Mouse (Mus musculus) hindbrain, postnatal 0 days (tissue): ENCODE measurements at regions not wholly inside any gene's neighbourhood (a gene's known extent, or its start where the extent isn't known, plus 50 kb on each side); places are given as distances from the start of the nearest gene placed in this dataset.
"Not testable (repeated sequence)": the region's sequence is repeated elsewhere in the genome, so short reads cannot be mapped to it uniquely, and the experiment has no call there.

Experiments used
- ATAC-seq: fragments of 200-750 bp; cut with Nextera tagmentation; 2 replicates; pipeline ENCODE4 v1.8.0; 2017; ENCODE audit warnings: mild to moderate bottlenecking, moderate TSS enrichment, moderate library complexity
- DNase-seq: peaks from one replicate; pipeline ENCODE4 v3.0.0-alpha.2; 2015; ENCODE audit warnings: low spot score
- H3K27ac ChIP-seq: fragments of 300-500 bp; sonication (generic); 2 replicates; pipeline ENCODE4 v1.5.1; 2014; ENCODE audit warnings: mild to moderate bottlenecking
- H3K27me3 ChIP-seq: fragments of 300-500 bp; sonication (generic); 2 replicates; pipeline ENCODE4 v1.6.1; 2014; ENCODE audit warnings: low read length, mixed read lengths; ENCODE audit not compliant: insufficient read depth
- H3K36me3 ChIP-seq: fragments of 300-500 bp; sonication (generic); 2 replicates; pipeline ENCODE4 v1.6.1; 2014; ENCODE audit warnings: low read length, mixed read lengths; ENCODE audit not compliant: insufficient read depth
- H3K4me1 ChIP-seq: fragments of 300-500 bp; sonication (generic); 2 replicates; pipeline ENCODE4 v1.6.1; 2014; ENCODE audit warnings: antibody characterized with exemption, low read length, mixed read lengths; ENCODE audit not compliant: insufficient read depth
- H3K4me2 ChIP-seq: fragments of 300-500 bp; sonication (generic); 2 replicates; pipeline ENCODE4 v1.6.1; 2014; ENCODE audit warnings: low read depth, mild to moderate bottlenecking, low read length, moderate library complexity, mixed read lengths
- H3K4me3 ChIP-seq: fragments of 300-500 bp; sonication (generic); 2 replicates; pipeline ENCODE4 v1.5.1; 2014; ENCODE audit warnings: low read length
- H3K9ac ChIP-seq: fragments of 300-500 bp; sonication (generic); replicated peaks from 2 replicates; pipeline ENCODE4 v1.6.1; 2014; ENCODE audit warnings: mild to moderate bottlenecking, low read length, moderate library complexity, mixed read lengths
- H3K9me3 ChIP-seq: fragments of 300-500 bp; sonication (generic); 2 replicates; pipeline ENCODE4 v1.6.1; 2016; ENCODE audit warnings: low read length, mixed read lengths
- CTCF ChIP-seq: IDR thresholded peaks from 2 replicates; pipeline ENCODE4 v1.5.1; 2016; ENCODE audit warnings: antibody characterized with exemption, control low read depth, low read depth
- WGBS: fragments of 180-500 bp; shearing (Covaris S2); extraction: QIAGEN DNeasy Blood & Tissue Kit; methylation state at CpG from one replicate; pipeline ENCODE4 v1.1.7; 2014; 5-methylcytosine and 5-hydroxymethylcytosine counted together

GRCm38 (mm10) chr17:60857445-60857844 is 1844.3 kb upstream of the Nudt12 start:
- ATAC-seq (no peak), DNase-seq (no peak)
- no peaks in the 10 kb centered on the region for H3K36me3 ChIP-seq
- no peak overlapping the region for H3K27ac ChIP-seq
- no peaks in the 10 kb centered on the region for H3K27me3 ChIP-seq
- H3K4me2 ChIP-seq = no peak overlapping the region
- H3K4me3 ChIP-seq = no peak overlapping the region
- no peak for TF ChIP-seq CTCF
- H3K9me3 ChIP-seq = no peaks in the 10 kb centered on the region
- WGBS = 78% methylated on average over 3 of the region's 3 CpGs
- no peaks in the 10 kb centered on the region for H3K4me1 ChIP-seq
- no peak overlapping the region for H3K9ac ChIP-seq

- no peak overlapping the region for H3K4me2 ChIP-seq
- H3K4me1 ChIP-seq = no peaks in the 10 kb centered on the region
- H3K27me3 ChIP-seq = no peaks in the 10 kb centered on the region
- H3K27ac ChIP-seq = no peak overlapping the region
- ATAC-seq (no peak), DNase-seq (no peak)
- no peak overlapping the region for H3K4me3 ChIP-seq
- H3K9ac ChIP-seq = no peak overlapping the region
- H3K36me3 ChIP-seq = no peaks in the 10 kb centered on the region
- H3K9me3 ChIP-seq = no peaks in the 10 kb centered on the region
- no peak for TF ChIP-seq CTCF
- WGBS = 82% methylated on average over 3 of the region's 3 CpGs
These were observed 1841.5 kb upstream of the Nudt12 start for GRCm38 (mm10) chr17:60854659-60855058.

GRCm38 (mm10) chr17:60838794-60839193 is 1825.6 kb upstream of the Nudt12 start:
- H3K4me2 ChIP-seq, DNase-seq, H3K4me1 ChIP-seq, ATAC-seq, H3K9me3 ChIP-seq, H3K27ac ChIP-seq, H3K4me3 ChIP-seq, H3K9ac ChIP-seq, H3K27me3 ChIP-seq, H3K36me3 ChIP-seq: not testable (repeated sequence)
- WGBS = 93% methylated on average over 3 of the region's 3 CpGs

GRCm38 (mm10) chr17:60832531-60832930 is 1819.4 kb upstream of the Nudt12 start:
- Histone ChIP-seq H3K9ac (no peak overlapping the region), H3K27me3 (no peaks in the 10 kb centered on the region), H3K27ac (no peak overlapping the region), H3K4me1 (no peaks in the 10 kb centered on the region), H3K4me2 (no peak overlapping the region), H3K9me3 (no peaks in the 10 kb centered on the region), H3K36me3 (no peaks in the 10 kb centered on the region), H3K4me3 (no peak overlapping the region)
- no peak for TF ChIP-seq CTCF
- ATAC-seq (no peak), DNase-seq (peak; percentile 26)
- 74% methylated on average over 3 of the region's 3 CpGs for WGBS

GRCm38 (mm10) chr17:60830498-60830897 is 1817.3 kb upstream of the Nudt12 start:
- Histone ChIP-seq H3K36me3 (no peaks in the 10 kb centered on the region), H3K27ac (no peak overlapping the region), H3K4me1 (no peaks in the 10 kb centered on the region), H3K4me2 (no peak overlapping the region), H3K4me3 (no peak overlapping the region), H3K27me3 (no peaks in the 10 kb centered on the region), H3K9ac (no peak overlapping the region), H3K9me3 (no peaks in the 10 kb centered on the region)
- 91% methylated on average over 2 of the region's 2 CpGs for WGBS
- no peak for TF ChIP-seq CTCF
- DNase-seq (no peak), ATAC-seq (no peak)

GRCm38 (mm10) chr17:60804715-60805449 is 1791.7 kb upstream of the Nudt12 start:
- H3K4me2 ChIP-seq = no peak overlapping the region
- H3K9ac ChIP-seq = no peak overlapping the region
- H3K9me3 ChIP-seq = no peaks in the 10 kb centered on the region
- no peaks in the 10 kb centered on the region for H3K4me1 ChIP-seq
- no peak overlapping the region for H3K27ac ChIP-seq
- WGBS = 49% methylated on average over 8 of the region's 8 CpGs
- ATAC-seq (no peak), DNase-seq (peak; percentile 3)
- TF ChIP-seq CTCF = no peak
- no peaks in the 10 kb centered on the region for H3K27me3 ChIP-seq
- no peak overlapping the region for H3K4me3 ChIP-seq
- H3K36me3 ChIP-seq = no peaks in the 10 kb centered on the region

GRCm38 (mm10) chr17:60762270-60762669 is 1749.1 kb upstream of the Nudt12 start:
- no peak overlapping the region for H3K4me2 ChIP-seq
- H3K27me3 ChIP-seq = no peaks in the 10 kb centered on the region
- H3K36me3 ChIP-seq = no peaks in the 10 kb centered on the region
- ATAC-seq = no peak
- H3K4me1 ChIP-seq = no peaks in the 10 kb centered on the region
- no peak overlapping the region for H3K9ac ChIP-seq
- H3K4me3 ChIP-seq = no peak overlapping the region
- H3K27ac ChIP-seq = no peak overlapping the region
- no peak for DNase-seq
- WGBS = 82% methylated on average over 2 of the region's 2 CpGs
- no peak for TF ChIP-seq CTCF
- no peaks in the 10 kb centered on the region for H3K9me3 ChIP-seq
